Mouse (Mus musculus) ES-E14 (cell line): Measurements from ENCODE around the gene St8sia4. TPM values are rescaled to one million over a fixed set of nuclear protein-coding genes. Genes with fewer than 3 reads are reported as not detected.

ENCODE experiments used
- DNase-seq: peaks from one replicate; pipeline ENCODE4 v3.0.0-alpha.2; 2013; ENCODE audit warnings: low read depth, low spot score
- H3K27ac ChIP-seq: 2 replicates; pipeline ENCODE4 v1.5.1; 2012; ENCODE audit warnings: low read depth, mild to moderate bottlenecking, low read length, moderate library complexity, mixed read lengths; ENCODE audit not compliant: poor library complexity, insufficient read depth, severe bottlenecking
- H3K36me3 ChIP-seq: 2 replicates; pipeline ENCODE4 v1.6.1; 2012; ENCODE audit warnings: mild to moderate bottlenecking, low read length, moderate library complexity, mixed read lengths; ENCODE audit not compliant: control insufficient read depth, poor library complexity, insufficient read depth, severe bottlenecking
- H3K4me1 ChIP-seq, 2 experiments: fragments of 150-350 bp in 1 of 2; sonication (generic) in 1 of 2; 2 replicates each; pipeline ENCODE4 v1.6.1; 2012; ENCODE audit warnings: low read length in 2 of 2, mild to moderate bottlenecking in 1 of 2, mixed read lengths in 1 of 2; ENCODE audit not compliant: control insufficient read depth in 2 of 2, insufficient read depth in 2 of 2, poor library complexity in 1 of 2
- H3K4me3 ChIP-seq, 2 experiments: fragments of 150-350 bp in 1 of 2; sonication (generic) in 1 of 2; 2 replicates each; pipeline ENCODE4 v1.5.1; 2012; ENCODE audit warnings: low read length in 2 of 2, low read depth in 1 of 2, mild to moderate bottlenecking in 1 of 2, mixed read lengths in 1 of 2; ENCODE audit not compliant: insufficient read depth in 1 of 2, poor library complexity in 1 of 2, severe bottlenecking in 1 of 2
- H3K9ac ChIP-seq: 2 replicates; pipeline ENCODE4 v1.6.1; 2012; ENCODE audit warnings: low read depth, mild to moderate bottlenecking, low read length, mixed read lengths; ENCODE audit not compliant: poor library complexity, insufficient read depth, severe bottlenecking
- H3K9me3 ChIP-seq: fragments of 150-350 bp; sonication (generic); 2 replicates; pipeline ENCODE4 v1.6.1; 2012; ENCODE audit warnings: low read depth, mild to moderate bottlenecking, low read length; ENCODE audit not compliant: control insufficient read depth, insufficient read depth
- CHD2 ChIP-seq: IDR thresholded peaks from 2 replicates; pipeline ENCODE4 v1.6.1; 2014; ENCODE audit warnings: mild to moderate bottlenecking, low read depth, low read length, inconsistent platforms
- HCFC1 ChIP-seq: IDR thresholded peaks from 2 replicates; pipeline ENCODE4 v1.6.1; 2012; ENCODE audit warnings: low read length, inconsistent platforms, borderline replicate concordance; ENCODE audit not compliant: insufficient read depth
- MAFK ChIP-seq: IDR thresholded peaks from 2 replicates; pipeline ENCODE4 v1.6.1; 2014; ENCODE audit warnings: mild to moderate bottlenecking, low read depth, low read length, inconsistent platforms; ENCODE audit not compliant: insufficient read depth
- ZC3H11A ChIP-seq: IDR thresholded peaks from 2 replicates; pipeline ENCODE4 v1.6.1; 2012; ENCODE audit warnings: low read depth, mild to moderate bottlenecking, inconsistent platforms, low read length, borderline replicate concordance
- ZNF384 ChIP-seq: IDR thresholded peaks from 2 replicates; pipeline ENCODE4 v1.6.1; 2012; ENCODE audit warnings: low read depth, low read length, inconsistent platforms
- in situ Hi-C, 2 experiments: fragments of 600-800 bp; cut with MboI; formaldehyde crosslinking; loops; one replicate each; pipeline ENCODE4 v1.15.1; 2025; ENCODE audit warnings: low sequenced_read_pairs in 2 of 2, inconsistent platforms in 1 of 2; ENCODE audit not compliant: unreplicated experiment in 2 of 2
- total RNA-seq: library from RNA; depleted of rRNA; stranded (reverse); fragments of 300-350 nt; gene quantifications from 2 replicates; pipeline ENCODE4 v1.2.3, GENCODE M21; 2012; rRNA removed

St8sia4 gene
- total RNA-seq, result 0.26 and 0.71 TPM in 2 replicates

- H3K4me1 ChIP-seq, result peaks cover 2 to 5% of the 10 kb centered on the region in 2 experiments; a peak in 1 of 4 replicates
- TF ChIP-seq CHD2, result no peak
- H3K9ac ChIP-seq, result peak within 1 kb of the TSS; percentile 21; the same call in 1 of the 2 replicates
- no peaks in the 10 kb centered on the region for H3K9me3 ChIP-seq
- in situ Hi-C loops, result no loop called here
- peak; percentile 67 for DNase-seq
- no peaks in the 10 kb centered on the region for H3K36me3 ChIP-seq
- H3K4me3 ChIP-seq, result peak within 1 kb of the TSS; percentile 49 to 64
- no peak within 1 kb of the TSS for H3K27ac ChIP-seq
These were observed at the start of gene St8sia4 for GRCm38 (mm10) chr1:95667435-95668252. TSS of gene St8sia4 (minus strand) at chr1:95667571.

GRCm38 (mm10) chr1:95709181-95709580 is 41.8 kb upstream of the St8sia4 start:
- no peak for DNase-seq
- H3K4me3 ChIP-seq, result no peak overlapping the region
- in situ Hi-C loops, result no loop called here

GRCm38 (mm10) chr1:95699903-95700302 is 32.5 kb upstream of the St8sia4 start:
- no peak overlapping the region for H3K27ac ChIP-seq
- no peaks in the 10 kb centered on the region for H3K36me3 ChIP-seq
- no peak for TF ChIP-seq CHD2
- TF ChIP-seq MAFK, result no peak
- no peak for TF ChIP-seq HCFC1
- DNase-seq, result no peak
- H3K9ac ChIP-seq, result no peak overlapping the region
- in situ Hi-C loops, result no loop called here
- no peaks in the 10 kb centered on the region for H3K9me3 ChIP-seq
- no peak overlapping the region for H3K4me3 ChIP-seq
- H3K4me1 ChIP-seq, result no peaks in the 10 kb centered on the region

More at GRCm38 (mm10) chr1:95709181-95709580, 41.8 kb upstream of the St8sia4 start:
- no peak overlapping the region for H3K9ac ChIP-seq
- H3K36me3 ChIP-seq, result no peaks in the 10 kb centered on the region
- H3K27ac ChIP-seq, result no peak overlapping the region
- TF ChIP-seq HCFC1 (no peak), MAFK (no peak), CHD2 (no peak), ZNF384 (no peak), ZC3H11A (no peak)
- no peaks in the 10 kb centered on the region for H3K4me1 ChIP-seq
- no peaks in the 10 kb centered on the region for H3K9me3 ChIP-seq

- in situ Hi-C loops, result no loop called here
- no peak overlapping the region for H3K4me3 ChIP-seq
- H3K36me3 ChIP-seq, result no peaks in the 10 kb centered on the region
- no peak overlapping the region for H3K9ac ChIP-seq
- no peaks in the 10 kb centered on the region for H3K4me1 ChIP-seq
- H3K27ac ChIP-seq, result no peak overlapping the region
- no peak for DNase-seq
- no peaks in the 10 kb centered on the region for H3K9me3 ChIP-seq
- TF ChIP-seq MAFK, result no peak
These were observed 6.7 kb upstream of the St8sia4 start for GRCm38 (mm10) chr1:95674052-95674451.

- H3K9me3 ChIP-seq, result no peaks in the 10 kb centered on the region
- in situ Hi-C loops, result no loop called here
- peak overlapping the region in 1 of 2 experiments; percentile 64; a peak in 1 of 4 replicates for H3K4me3 ChIP-seq
- no peak overlapping the region for H3K27ac ChIP-seq
- no peak for DNase-seq
- H3K36me3 ChIP-seq, result no peaks in the 10 kb centered on the region
- no peak overlapping the region for H3K9ac ChIP-seq
- TF ChIP-seq CHD2 (no peak), HCFC1 (no peak), ZNF384 (peak; percentile 75)
- peaks cover 2 to 5% of the 10 kb centered on the region in 2 experiments; a peak in 1 of 4 replicates for H3K4me1 ChIP-seq
These were observed 958 bp upstream of the St8sia4 start for GRCm38 (mm10) chr1:95668253-95668805.
